Mouse (Mus musculus) stomach, embryonic 16.5 days (tissue): ENCODE results near the gene Gpr55. TPM values are rescaled to one million over a fixed set of nuclear protein-coding genes. Genes with fewer than 3 reads are reported as not detected.

Source experiments
- ATAC-seq: fragments of 200-750 bp; cut with Nextera tagmentation; 2 replicates; pipeline ENCODE4 v1.8.0; 2017; ENCODE audit warnings: moderate number of reproducible peaks, moderate TSS enrichment; ENCODE audit not compliant: insufficient read depth, low FRiP score
- H3K27ac ChIP-seq: fragments of 300-500 bp; sonication (generic); 2 replicates; pipeline ENCODE4 v1.5.1; 2014; ENCODE audit warnings: low read length
- H3K27me3 ChIP-seq: fragments of 300-500 bp; sonication (generic); 2 replicates; pipeline ENCODE4 v1.6.1; 2014; ENCODE audit warnings: low read length, control low read depth, mixed read lengths; ENCODE audit not compliant: control insufficient read depth, insufficient read depth
- H3K36me3 ChIP-seq: fragments of 300-500 bp; sonication (generic); 2 replicates; pipeline ENCODE4 v1.6.1; 2014; ENCODE audit warnings: low read length; ENCODE audit not compliant: control insufficient read depth, insufficient read depth
- H3K4me1 ChIP-seq: fragments of 300-500 bp; sonication (generic); 2 replicates; pipeline ENCODE4 v1.6.1; 2014; ENCODE audit warnings: low read length, control low read depth, mixed read lengths; ENCODE audit not compliant: control insufficient read depth, insufficient read depth
- H3K4me2 ChIP-seq: fragments of 300-500 bp; sonication (generic); 2 replicates; pipeline ENCODE4 v1.6.1; 2014; ENCODE audit warnings: low read depth, low read length, mixed read lengths
- H3K4me3 ChIP-seq: fragments of 300-500 bp; sonication (generic); replicated peaks from 2 replicates; pipeline ENCODE4 v1.5.1; 2014; ENCODE audit warnings: mild to moderate bottlenecking, low read length
- H3K9ac ChIP-seq: fragments of 300-500 bp; sonication (generic); 2 replicates; pipeline ENCODE4 v1.6.1; 2014; ENCODE audit warnings: low read length
- H3K9me3 ChIP-seq: fragments of 300-500 bp; sonication (generic); replicated peaks from 2 replicates; pipeline ENCODE4 v1.6.1; 2016; ENCODE audit warnings: low read length, control low read depth; ENCODE audit not compliant: control insufficient read depth
- WGBS: fragments of 180-500 bp; shearing (Covaris S2); extraction: QIAGEN DNeasy Blood & Tissue Kit; methylation state at CpG from one replicate; pipeline ENCODE4 v1.1.7; 2014; 5-methylcytosine and 5-hydroxymethylcytosine counted together
- polyA plus RNA-seq: library from polyadenylated mRNA; unstranded; fragments of >200 nt; fragmentation: Nextera tagmentation; extraction: Ambion mirVana; gene quantifications from 2 replicates; pipeline ENCODE4 v1.2.1, GENCODE M21; 2015

Gene Gpr55
- polyA plus RNA-seq, 1 experiment from 2014 or later = 0.04 TPM

GRCm38 (mm10) chr1:85897901-85898760 lies 62.7 kb downstream of the Gpr55 start:
- peak; percentile 16; the same call in 1 of the 2 replicates for ATAC-seq
- Histone ChIP-seq H3K9me3 (no peaks in the 10 kb centered on the region), H3K27me3 (no peaks in the 10 kb centered on the region), H3K9ac (peak overlapping the region; percentile 31), H3K36me3 (no peaks in the 10 kb centered on the region), H3K27ac (peak overlapping the region; percentile 69), H3K4me2 (0 out of 2 replicates have a peak overlapping the region, but pooled peaks have one; percentile 14), H3K4me1 (peaks cover 76% of the 10 kb centered on the region), H3K4me3 (no peak overlapping the region)
- 26% methylated on average over 8 of the region's 8 CpGs for WGBS

DNA sequence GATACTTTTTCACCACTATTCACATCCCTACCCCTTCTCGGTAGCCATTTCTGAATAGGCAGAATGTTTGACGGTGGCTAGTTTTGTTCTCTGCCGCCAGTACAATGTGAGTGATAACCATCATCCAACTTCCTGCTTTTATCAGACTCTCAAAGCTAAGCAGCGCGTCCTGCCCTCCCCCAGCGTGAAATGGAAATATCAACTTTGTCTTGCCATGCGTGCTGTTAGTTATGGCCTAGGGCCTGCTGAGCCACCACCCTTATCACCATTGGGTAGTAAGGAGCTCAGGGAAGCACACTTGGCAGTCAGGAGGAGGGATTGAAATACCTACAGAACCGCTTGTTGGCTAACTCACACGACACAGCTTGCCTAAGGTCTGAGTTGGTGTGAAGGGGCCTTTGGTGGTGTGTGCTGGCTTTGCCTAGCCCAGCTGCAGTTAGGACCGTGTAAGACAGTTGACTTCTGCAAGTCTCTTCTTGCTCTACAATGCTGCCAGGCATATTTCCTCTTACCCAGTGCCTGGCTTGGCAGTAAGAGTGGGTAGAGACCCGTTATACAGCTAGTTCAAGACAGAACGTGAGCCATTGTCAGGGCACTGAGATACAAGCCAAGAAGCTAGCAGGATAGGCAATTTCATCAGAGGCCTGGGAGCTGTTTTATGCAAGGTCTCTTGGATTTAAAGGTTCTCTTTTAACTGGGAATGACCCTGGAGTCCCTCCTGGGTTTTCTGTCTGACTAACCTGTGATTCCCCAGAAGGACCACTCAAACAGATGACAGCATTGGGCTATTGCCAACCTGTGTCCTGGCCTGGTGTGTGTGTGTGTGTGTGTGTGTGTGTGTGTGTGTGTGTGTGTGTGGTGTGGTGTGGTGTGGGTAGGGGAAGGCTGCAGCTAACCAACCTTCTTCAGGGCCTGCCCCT lies 63.8 kb downstream of the Gpr55 start:
- Histone ChIP-seq H3K9ac (no peak overlapping the region), H3K4me2 (peak overlapping the region; percentile 85; the same call in 1 of the 2 replicates), H3K27me3 (no peaks in the 10 kb centered on the region), H3K4me3 (no peak overlapping the region), H3K4me1 (peaks cover 67% of the 10 kb centered on the region), H3K36me3 (no peaks in the 10 kb centered on the region), H3K27ac (peak overlapping the region; percentile 69), H3K9me3 (no peaks in the 10 kb centered on the region)
- ATAC-seq = no peak
- 50% methylated on average over 12 of the region's 12 CpGs for WGBS

GRCm38 (mm10) chr1:85896110-85896509 lies 64.7 kb downstream of the Gpr55 start:
- 73% methylated on average over 5 of the region's 5 CpGs for WGBS
- H3K9ac ChIP-seq = peak overlapping the region; percentile 75; the same call in 1 of the 2 replicates

DNA sequence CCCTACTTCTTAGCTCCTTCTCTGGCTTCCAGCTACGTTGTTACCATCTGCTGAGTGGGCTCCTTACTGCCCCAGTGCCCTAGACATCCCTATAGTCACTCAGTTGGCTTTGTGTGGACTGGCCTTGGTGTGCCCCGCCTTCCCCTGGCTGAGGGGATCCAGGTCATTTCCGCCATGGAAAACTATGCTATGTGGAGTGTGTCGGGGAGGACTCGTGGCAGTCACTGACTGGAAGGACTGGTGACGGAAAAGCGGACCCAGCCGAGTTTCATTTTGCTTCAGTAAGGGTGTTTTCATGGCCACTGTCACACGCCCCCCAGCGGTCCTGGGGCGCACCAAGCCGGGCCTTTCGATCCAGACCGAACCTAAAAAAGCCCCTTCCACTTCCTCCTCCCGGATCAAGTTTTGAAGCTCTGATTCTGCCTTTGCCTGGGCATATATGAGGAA lies 65.4 kb downstream of the Gpr55 start:
- peaks cover 51% of the 10 kb centered on the region for H3K4me1 ChIP-seq

More at GRCm38 (mm10) chr1:85896110-85896509, 64.7 kb downstream of the Gpr55 start:
- Histone ChIP-seq H3K36me3 (no peaks in the 10 kb centered on the region), H3K27ac (no peak overlapping the region), H3K4me3 (peak overlapping the region; percentile 87; the same call in 1 of the 2 replicates), H3K4me1 (peaks cover 58% of the 10 kb centered on the region), H3K9me3 (no peaks in the 10 kb centered on the region), H3K4me2 (peak overlapping the region; percentile 85), H3K27me3 (no peaks in the 10 kb centered on the region)
- ATAC-seq = no peak

DNA sequence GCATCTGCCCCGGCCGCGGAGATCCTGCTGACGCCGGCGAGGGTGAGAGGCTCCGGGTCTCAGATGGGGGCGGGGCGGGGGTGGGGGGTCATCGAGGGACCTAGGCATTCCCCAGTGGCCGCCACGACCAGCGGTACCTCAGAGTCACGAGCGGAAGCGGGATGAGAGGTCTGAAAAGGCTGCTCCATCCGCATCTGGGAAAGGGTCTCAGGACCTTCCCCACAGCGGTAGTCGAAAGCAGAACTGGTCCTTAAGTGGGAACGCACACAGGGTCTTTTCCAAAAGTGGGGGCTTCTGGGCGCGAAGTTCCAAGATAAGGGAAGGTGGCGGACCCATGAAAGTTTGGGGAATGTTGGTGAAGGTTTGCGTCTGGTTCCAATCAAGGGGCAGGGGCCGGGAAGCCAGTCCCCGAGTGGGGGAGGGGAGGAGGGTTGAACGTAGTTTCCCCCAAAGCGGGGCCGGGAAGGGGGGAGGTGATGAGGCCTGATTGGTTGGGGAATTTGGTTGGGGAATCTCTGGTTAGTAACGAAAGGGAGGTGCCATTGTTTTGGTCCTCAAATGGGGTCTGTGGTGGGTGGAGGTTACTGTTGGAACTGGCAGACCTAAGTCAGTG lies 66.0 kb downstream of the Gpr55 start:
- H3K4me1 ChIP-seq = peaks cover 45% of the 10 kb centered on the region
- no peaks in the 10 kb centered on the region for H3K9me3 ChIP-seq
- no peaks in the 10 kb centered on the region for H3K36me3 ChIP-seq
- H3K4me3 ChIP-seq = peak overlapping the region; percentile 87
- no peaks in the 10 kb centered on the region for H3K27me3 ChIP-seq
- peak; percentile 30; the same call in 1 of the 2 replicates for ATAC-seq
- H3K27ac ChIP-seq = peak overlapping the region; percentile 80
- 1% methylated on average over 30 of the region's 30 CpGs for WGBS
- H3K9ac ChIP-seq = peak overlapping the region; percentile 75
- peak overlapping the region; percentile 85 for H3K4me2 ChIP-seq

More for the DNA sequence above, 65.4 kb downstream of the Gpr55 start:
- Histone ChIP-seq H3K9me3 (no peaks in the 10 kb centered on the region), H3K27ac (peak overlapping the region; percentile 80), H3K4me2 (peak overlapping the region; percentile 85), H3K4me3 (peak overlapping the region; percentile 87), H3K27me3 (no peaks in the 10 kb centered on the region), H3K36me3 (no peaks in the 10 kb centered on the region), H3K9ac (peak overlapping the region; percentile 75)
- whole genome bisulfite sequencing = 3% methylated on average over 15 of the region's 15 CpGs
- ATAC-seq = peak; percentile 64; the same call in 1 of the 2 replicates

DNA sequence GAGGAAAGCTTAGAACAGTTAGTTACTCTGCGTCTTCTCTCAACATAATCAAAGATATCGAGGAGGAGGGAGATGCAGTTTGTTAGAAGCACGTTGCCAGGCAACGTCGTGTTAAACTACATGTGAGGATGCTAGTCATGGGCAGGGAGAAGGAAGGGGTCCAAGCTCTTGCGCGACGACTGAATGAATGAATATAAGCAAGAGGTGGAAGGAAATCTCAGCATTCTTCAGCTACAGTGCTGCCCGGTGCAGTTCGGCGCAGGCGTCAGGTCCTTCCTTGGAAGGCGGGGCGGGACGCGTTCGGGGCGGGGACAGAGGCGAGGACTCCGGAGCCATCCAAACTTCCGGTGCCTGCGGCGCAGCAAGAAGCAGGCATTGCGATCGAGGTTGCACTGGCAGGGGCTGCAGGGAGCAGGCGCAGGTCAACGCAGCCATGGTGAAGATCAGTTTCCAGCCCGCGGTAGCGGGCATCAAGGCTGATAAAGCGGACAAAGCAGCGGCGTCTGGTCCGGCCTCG lies 66.5 kb downstream of the Gpr55 start, which contains the start of gene Itm2c:
Gene Itm2c, plus strand, starts transcription at position 51 of the 517 bp plus-strand sequence.
- H3K9me3 ChIP-seq = no peaks in the 10 kb centered on the region
- under 1% methylated on average over 35 of the region's 35 CpGs for WGBS
- ATAC-seq = peak; percentile 86
- peak within 1 kb of the TSS; percentile 80 for H3K27ac ChIP-seq
- peak within 1 kb of the TSS; percentile 87 for H3K4me3 ChIP-seq
- H3K4me1 ChIP-seq = peaks cover 41% of the 10 kb centered on the region
- no peaks in the 10 kb centered on the region for H3K36me3 ChIP-seq
- no peaks in the 10 kb centered on the region for H3K27me3 ChIP-seq
- H3K4me2 ChIP-seq = peak within 1 kb of the TSS; percentile 85
- H3K9ac ChIP-seq = peak within 1 kb of the TSS; percentile 75

Other genes starting within 250 kb of the Gpr55 start
- 1.0 and 1.3 TPM in 2 replicates for gene A630001G21Rik, start 182.4 kb downstream of the Gpr55 start, polyA plus RNA-seq
- gene Cab39, start 167.6 kb downstream of the Gpr55 start, polyA plus RNA-seq = 23.8 and 25.4 TPM in 2 replicates
- 168 and 175 TPM in 2 replicates for gene Itm2c, start 66.7 kb downstream of the Gpr55 start, polyA plus RNA-seq
- gene 4933407L21Rik, start 32.5 kb downstream of the Gpr55 start, polyA plus RNA-seq = 0.44 and 0.51 TPM in 2 replicates
- not detected in 2 replicates for gene Spata3, start 55.8 kb upstream of the Gpr55 start, polyA plus RNA-seq
- gene 2810459M11Rik, start 84.9 kb upstream of the Gpr55 start, polyA plus RNA-seq = 3.3 TPM in 2 replicates
- gene Psmd1, start 103.4 kb upstream of the Gpr55 start, polyA plus RNA-seq = 150 and 154 TPM in 2 replicates
- gene Htr2b, start 151.0 kb upstream of the Gpr55 start, polyA plus RNA-seq = 0.82 and 0.98 TPM in 2 replicates
- not detected in 2 replicates for gene Gm21972, start 172.6 kb upstream of the Gpr55 start, polyA plus RNA-seq
- gene Armc9, start 193.8 kb upstream of the Gpr55 start, polyA plus RNA-seq = 17.1 and 19.1 TPM in 2 replicates